Mouse (Mus musculus): ENCODE data around the gene Trmt1.

Gene Trmt1

DNA sequence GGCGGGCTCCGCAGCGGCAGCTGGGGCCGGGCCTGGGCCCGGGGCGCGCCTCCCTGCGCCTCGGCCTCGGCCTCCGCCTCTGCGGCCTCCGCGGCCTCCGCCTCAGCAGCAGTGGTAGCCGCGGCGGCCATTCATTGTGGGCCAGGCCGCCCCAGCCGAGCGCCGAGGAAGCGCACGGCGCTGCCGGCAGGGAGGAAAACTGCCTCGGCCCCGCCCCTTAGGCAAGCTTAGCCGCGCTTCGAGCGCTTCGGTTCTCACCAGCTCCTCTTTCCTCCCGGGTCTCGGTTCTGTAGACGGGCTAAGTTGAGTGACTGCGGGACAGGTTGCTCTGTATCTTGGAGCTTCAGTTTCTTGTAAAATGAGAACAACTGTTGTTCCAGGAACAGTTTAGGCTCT is 1.6 kb downstream of the Trmt1 start, which contains the start of gene Nacc1:
Gene Nacc1, minus strand, starts transcription at position 158 of the 396 bp plus-strand sequence.
- peak; percentile 91 to 96 for DNase-seq (ENCODE audit: inconsistent age in 2 of 2, low spot score in 1 of 2)

DNA sequence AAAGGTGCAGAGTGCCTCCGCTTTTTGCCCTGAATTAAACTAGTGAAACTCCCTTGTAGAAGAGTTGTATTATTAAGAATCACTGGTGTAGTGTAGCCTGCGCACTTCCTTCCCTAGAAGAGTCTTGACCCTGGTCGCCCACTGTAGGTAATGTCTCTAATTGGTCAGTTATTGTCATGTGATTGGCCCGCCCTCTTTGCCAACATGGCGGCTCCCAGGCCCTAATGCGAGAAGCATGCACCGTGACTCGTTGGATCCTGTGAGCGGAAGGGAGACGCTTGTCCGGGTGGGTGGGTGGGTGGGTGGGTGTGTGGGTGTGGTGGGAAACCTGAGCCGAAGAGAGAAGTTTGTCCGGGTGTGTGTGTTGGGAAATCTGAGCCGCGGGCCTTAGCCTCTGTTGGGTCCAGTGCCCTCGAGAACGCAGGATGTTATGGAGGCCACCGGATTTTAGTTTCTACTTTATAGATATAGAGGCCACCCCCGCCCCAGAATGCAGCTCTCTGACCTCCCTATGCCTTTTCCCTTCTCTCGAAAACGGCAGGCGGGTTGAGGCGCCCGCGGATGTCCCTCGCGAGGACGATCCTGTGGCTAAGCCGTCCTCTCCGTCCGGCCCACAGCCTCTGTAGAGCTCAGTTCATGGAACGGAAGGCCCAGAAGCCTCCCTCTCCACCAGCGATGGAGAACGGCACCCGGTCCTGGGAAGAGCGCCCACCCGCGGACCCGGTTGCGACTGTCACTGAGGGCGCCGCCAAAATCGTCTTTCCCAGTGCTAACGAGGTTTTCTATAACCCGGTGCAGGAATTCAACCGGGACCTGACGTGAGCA is 3.2 kb downstream of the Trmt1 start:
- peak; percentile 91 to 97 for DNase-seq (ENCODE audit: inconsistent age in 2 of 2, low spot score in 1 of 2)

DNA sequence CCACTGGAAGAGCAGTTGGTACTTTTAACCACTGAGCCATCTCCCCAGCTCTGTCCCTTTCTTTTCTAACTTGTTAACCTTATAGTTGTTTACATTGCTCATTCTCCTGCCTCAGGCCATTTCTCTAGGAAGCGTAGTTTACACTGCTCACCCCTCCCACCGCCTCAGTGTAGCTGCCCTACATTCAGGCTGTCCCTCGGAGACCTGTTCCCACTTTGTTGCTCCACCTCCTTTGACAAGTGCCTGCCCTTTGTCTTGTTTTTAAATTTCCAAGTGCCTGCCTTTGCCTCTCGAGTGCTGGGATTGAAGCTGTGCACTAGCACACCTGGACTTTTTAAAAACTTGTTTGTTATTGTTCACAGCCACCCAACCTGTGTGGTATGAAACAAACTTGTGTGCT is 7.2 kb downstream of the Trmt1 start:
- no peak for DNase-seq (ENCODE audit: inconsistent age in 2 of 2, low spot score in 1 of 2)

DNA sequence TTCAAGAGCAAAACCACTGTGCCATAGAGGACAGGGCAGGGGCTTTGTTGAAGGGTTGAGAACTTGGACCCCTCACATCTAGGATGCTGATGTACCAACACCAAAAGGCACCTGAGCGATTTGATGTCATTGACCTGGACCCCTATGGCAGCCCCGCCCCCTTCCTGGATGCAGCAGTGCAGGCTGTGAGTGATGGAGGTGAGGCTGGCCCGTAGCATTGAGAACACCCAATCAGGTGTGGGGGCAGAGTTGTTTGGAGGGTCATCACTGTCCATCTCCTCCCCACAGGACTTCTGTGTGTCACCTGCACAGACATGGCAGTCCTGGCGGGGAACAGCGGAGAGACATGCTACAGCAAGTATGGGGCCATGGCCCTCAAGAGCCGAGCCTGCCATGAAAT is 9.0 kb downstream of the Trmt1 start:
- DNase-seq (ENCODE audit: inconsistent age in 2 of 2, low spot score in 1 of 2): no peak

DNA sequence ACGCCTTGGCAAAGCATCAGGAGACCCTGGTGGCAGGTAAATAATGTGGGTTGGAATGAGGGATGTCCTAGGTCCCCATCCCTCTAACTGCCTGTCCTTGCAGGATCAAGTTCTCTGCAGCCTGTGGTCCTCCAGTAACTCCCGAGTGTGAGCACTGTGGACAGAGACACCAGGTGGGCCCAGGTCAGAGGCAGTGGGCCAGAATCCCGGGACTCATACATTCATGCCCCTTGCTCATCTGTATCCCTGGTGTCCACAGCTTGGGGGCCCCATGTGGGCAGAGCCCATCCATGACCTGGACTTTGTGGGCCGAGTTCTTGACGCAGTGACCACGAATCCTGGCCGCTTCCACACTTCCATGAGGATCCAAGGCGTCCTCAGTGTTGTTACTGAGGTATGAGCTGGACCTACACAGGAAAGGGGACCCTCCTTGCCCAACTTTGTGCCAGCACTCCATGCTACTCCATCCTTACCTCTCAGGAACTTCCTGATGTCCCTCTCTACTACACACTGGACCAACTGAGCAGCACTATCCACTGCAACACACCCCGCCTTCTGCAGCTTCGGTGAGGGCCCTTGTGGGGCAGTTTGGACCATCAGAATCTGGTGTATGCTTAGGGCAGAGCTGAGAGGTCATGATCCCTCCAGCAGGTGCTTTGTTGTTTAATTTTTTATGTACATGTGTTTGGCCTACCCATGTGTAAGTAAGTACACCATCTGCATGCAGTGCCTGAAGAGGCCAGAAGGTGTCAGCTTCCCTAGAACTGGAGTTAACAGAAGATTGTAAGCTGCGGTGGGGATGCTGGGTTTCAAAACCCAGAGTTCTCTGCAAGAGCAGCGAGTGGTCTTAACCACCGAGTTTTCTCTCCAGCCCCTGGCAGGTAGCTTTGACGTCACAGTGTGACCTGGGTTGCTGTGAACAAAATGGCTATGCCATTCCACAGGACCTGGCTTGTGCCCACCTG is 11.3 kb downstream of the Trmt1 start:
- no peak for DNase-seq (ENCODE audit: inconsistent age in 2 of 2, low spot score in 1 of 2)

DNA sequence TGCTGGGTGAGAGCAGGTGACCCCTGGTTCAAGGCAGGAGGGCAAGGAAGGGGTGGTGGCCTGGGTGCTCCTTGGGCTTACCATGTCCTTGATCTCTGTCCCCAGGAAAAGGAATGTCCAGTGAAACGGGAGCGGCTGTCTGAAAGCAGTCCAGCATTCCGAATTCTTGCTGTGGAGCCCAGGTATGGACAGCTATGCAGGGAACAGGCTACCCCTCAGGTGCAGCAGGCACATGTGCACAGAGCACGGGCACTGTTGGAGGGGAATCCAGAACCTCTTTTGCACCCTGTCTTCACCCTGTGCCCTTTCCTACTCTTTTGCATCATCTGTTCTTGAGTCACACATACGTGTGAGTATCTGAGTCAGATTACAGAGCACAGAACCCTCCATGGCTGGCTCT is 12.2 kb downstream of the Trmt1 start:
- DNase-seq (ENCODE audit: inconsistent age in 2 of 2, low spot score in 1 of 2): no peak

DNA sequence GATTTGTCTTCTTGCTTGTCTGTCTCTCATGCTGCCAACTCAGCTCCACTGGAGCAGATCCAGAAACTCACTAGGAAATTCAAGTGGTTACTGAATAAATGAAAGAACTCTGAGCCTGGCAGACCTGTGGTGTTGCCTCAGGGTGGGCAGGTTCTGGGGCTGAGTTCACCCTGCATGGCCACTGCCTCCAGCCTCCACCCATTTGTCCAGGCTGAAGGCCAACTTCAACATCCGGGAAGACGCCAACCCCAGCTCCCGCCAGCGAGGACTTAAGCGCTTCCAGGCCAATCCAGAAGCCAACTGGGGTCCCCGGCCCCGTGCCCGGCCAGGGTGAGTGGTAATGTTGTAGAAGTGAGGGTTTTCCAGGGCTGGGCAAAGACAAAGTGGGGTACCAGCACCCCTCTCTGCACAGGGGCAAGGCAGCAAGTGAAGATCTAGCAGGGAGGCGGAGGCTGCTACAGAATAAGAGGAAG is 12.9 kb downstream of the Trmt1 start:
- peak in 1 of 2 experiments; percentile 80 for DNase-seq (ENCODE audit: inconsistent age in 2 of 2, low spot score in 1 of 2)

DNA sequence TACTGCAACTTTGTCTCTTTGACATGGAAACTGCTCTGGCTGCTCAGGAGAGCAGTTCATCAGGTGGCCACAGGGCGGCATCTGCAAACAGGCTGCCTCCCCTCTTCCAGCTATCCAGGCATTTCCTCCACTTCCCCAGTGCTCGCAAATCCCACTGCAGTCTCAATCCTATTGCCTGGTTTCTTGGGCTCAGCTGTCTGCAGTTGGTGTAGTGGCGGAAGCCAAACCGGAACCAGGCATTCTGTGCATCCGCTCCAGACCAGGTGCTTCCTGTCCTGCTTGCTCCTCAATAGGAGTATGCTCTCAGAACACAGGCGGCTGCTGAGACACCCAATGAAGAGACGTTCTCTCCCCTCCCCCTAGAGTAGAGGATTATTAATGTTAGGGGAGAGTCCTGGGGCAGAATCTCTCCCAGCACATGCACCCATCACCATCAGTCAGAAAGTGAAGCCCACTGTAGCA is 13.8 kb downstream of the Trmt1 start:
- DNase-seq (ENCODE audit: inconsistent age in 2 of 2, low spot score in 1 of 2): peak; percentile 75 to 84

DNA sequence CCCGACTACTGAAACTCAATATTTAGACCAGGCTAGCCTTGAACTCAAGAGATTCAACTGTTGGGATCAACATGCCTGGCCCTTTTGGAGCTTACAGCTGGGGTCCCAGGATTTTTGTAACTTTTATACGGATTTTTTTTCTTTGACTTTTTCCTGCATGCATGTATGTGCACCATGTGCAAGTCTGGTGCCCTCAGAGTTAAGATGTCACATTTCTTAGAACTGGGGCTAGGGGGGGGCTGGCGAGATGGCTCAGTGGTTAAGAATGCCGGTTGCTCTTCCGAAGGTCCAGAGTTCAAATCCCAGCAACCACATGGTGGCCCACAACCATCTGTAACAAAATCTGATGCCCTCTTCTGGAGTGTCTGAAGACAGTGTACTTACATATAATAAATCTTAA is 14.4 kb downstream of the Trmt1 start:
- no peak for DNase-seq (ENCODE audit: inconsistent age in 2 of 2, low spot score in 1 of 2)

DNA sequence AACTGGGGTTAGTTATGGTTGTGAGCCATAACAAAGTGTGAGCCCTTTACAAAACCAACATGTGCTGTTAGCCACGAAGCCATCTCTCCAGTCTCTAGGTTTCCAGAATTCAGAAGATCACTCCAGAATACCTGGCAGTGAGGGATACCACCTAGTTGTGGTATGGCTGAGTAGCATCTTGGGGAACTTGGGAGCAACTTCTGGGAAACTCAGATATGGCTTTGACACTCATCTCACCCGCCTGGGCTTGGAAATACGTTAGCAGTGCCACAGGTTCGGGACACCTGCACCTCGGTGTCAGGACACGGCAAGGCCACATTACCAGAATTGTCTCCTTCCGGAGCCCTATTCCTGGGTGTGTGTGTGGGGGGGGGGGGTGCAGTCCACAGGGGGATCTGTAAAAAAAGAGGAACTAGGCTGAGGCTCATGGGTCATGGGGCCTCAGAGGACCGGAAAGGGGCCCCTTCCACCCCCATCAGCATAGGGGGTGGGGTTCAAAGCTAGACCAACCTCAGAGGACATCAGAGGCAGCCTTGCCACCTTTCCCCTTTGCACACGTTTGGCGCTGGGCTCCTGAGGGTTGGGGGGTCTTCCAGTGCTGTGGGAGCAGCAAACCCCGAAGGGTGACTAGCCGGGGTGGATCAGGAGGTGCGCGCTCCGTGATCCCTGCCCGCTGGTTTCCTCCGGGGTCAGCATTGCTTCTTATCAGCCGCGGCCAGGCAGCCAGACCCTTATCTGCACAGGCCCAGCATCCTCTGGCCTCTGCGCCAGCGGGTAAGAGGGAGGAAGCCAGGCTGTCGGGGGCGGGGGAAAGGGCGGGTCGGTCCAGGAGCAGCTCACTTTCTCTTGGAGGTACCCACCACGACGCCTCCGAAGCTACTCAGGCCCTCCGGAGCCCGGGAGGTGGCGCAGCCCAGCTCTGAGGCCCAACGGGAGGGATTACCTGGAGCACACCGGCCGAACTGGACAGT is 15.1 kb downstream of the Trmt1 start, which contains the start of gene Lyl1:
Gene Lyl1, plus strand, starts transcription at position 517 of the 971 bp plus-strand sequence.
- DNase-seq (ENCODE audit: inconsistent age in 2 of 2, low spot score in 1 of 2): peak; percentile 71 to 86

DNA sequence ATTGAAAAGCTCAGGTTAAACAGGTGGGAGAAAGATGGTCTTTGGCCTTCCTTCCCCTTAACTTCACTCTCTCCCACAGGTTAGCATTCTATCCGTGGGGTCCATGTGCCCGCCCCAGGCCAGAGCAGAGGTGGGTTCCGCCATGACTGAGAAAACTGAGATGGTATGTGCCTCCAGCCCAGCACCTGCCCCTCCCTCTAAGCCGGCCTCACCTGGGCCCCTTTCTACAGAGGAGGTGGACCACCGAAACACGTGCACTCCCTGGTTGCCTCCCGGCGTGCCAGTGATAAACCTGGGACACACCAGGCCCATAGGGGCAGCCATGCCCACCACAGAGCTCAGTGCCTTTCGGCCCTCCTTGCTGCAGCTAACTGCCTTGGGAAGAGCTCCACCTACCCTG is 16.5 kb downstream of the Trmt1 start:
- DNase-seq (ENCODE audit: inconsistent age in 2 of 2, low spot score in 1 of 2): no peak

DNA sequence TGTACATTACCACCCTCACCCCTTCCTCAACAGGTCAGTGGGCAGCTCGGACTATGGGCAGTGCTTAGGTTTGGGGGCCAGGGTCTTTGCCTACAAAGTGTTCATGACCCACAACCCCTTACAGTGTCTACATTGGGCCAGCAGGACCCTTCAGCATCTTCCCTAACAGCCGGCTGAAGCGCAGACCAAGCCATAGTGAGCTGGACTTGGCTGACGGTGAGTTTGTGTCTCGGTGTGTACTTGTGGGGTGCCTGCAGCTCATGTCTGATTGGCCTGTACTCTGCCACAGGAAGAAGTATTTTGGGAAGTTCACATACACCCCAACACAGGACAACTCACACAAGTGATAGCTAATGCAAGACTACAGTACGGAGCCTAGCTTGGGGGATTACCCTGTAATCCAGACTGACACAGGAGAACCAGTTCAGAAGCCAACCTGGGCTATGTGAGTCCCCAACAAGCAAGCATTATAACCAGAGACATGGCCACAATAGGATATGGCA is 16.9 kb downstream of the Trmt1 start:
- DNase-seq (ENCODE audit: inconsistent age in 2 of 2, low spot score in 1 of 2): no peak

DNA sequence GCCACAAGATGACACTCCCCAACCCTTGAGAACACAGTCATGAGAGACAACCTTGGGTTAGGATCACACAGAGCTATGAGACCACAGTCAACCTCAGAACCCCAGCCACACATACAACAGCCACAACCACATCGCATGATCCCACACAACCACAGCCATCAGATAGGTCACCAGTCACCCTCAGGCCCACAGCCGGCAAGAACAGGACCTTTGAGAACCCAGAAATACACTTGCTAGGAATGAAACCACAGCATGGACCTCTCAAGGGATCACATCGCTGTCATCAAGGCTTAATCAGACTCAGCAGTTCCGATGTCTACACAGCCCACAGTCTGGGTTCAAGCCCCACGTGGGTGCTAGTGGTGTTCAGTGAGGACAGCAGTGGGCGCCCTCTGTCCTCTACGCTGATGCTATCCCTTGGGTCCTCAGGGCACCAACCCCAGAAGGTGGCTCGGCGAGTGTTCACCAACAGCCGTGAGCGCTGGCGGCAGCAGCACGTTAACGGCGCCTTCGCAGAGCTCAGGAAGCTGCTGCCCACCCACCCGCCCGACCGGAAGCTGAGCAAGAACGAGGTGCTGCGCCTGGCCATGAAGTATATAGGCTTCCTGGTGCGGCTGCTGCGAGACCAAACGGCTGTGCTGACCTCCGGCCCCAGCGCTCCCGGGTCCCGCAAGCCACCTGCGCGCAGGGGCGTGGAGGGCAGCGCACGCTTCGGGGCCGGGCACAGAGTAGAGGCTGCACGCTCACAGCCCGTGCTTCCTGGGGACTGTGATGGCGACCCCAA is 17.6 kb downstream of the Trmt1 start:
- DNase-seq (ENCODE audit: inconsistent age in 2 of 2, low spot score in 1 of 2): no peak

DNA sequence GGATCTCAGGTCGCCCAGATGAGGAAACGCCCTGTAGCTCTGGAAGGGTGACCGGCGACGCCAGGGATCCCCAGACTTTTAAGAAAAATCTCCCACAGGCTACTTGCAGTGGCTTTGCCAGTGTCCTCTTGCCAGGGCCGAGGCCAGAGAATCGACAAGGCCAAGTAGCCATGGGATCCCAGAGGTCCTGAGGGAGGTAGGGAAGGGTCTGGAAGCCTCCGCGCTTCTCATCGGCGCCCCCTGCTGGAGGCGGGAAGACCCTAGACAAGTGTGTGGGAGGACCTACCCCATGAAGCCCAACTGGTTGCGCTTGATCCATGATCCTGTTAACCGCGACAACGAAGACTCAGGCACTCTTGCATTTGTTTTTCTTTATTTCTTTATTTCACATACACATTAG is 18.2 kb downstream of the Trmt1 start:
- DNase-seq (ENCODE audit: inconsistent age in 2 of 2, low spot score in 1 of 2): peak; percentile 78 to 92

DNA sequence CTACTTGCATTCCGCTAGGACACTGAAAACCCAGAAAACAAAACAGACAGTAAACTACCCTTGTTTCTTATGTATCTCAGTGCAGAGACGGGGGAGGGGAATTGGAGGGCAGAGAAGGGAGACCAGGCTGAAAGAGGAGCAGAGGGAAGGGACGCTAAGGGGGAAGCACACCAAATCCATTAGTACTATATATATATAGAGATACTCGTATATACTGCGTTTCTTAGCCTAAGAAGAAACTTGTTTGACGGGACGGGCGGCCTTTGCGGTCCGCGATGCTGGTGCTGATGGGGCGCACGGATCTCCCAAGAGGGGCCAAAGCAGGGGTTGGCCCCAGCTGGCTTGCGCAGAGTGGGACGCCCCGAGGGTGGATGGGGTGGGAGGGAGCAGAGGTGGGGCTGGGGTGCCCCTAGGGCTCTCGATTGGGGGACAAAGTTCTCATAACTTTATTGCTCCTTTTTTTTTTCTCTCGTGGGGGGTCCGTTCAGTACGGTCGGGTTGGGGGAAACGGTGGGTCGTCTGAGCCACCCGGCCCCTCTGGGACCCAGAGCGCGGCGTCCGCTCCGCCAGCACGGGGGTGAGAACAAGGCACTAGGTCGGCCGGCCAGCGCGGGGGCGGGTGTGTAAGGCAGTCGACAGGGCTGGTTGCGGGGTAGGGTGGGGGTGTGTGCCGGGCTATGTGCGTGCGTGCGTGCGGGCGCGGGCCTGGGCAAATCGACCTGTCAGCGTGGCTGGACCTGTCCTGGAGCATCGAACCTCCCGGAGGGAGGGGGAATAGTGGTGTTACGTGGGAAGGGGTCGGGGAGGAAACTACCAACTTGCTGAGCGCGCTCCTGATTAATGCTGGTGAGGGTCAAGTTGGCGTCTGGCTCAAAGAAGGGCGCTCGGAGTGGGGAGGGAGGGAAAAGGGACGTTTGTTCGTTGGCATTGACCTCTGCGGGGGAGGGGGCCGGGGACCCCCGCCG is 19.0 kb downstream of the Trmt1 start:
- peak in 1 of 2 experiments; percentile 59 for DNase-seq (ENCODE audit: inconsistent age in 2 of 2, low spot score in 1 of 2)

DNA sequence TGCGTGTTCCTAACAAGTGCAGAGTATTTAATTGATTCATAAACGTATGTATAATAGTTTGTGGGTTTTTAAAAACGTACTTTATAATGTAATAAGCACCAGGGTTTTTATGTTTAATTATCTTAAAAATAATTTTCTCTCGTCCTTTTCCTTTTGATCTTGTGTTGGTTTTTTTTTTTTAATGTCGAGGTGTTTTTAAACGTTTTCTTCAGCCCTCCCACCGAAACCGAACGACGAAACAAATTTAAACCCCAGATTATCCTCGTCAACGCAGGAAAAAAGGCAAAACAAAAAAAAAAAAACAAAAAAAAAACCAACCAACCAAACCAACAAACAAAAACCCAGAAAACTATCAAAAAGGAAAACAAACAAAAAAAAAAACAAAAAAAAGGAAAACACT is 19.9 kb downstream of the Trmt1 start:
- DNase-seq (ENCODE audit: inconsistent age in 2 of 2, low spot score in 1 of 2): no peak

DNA sequence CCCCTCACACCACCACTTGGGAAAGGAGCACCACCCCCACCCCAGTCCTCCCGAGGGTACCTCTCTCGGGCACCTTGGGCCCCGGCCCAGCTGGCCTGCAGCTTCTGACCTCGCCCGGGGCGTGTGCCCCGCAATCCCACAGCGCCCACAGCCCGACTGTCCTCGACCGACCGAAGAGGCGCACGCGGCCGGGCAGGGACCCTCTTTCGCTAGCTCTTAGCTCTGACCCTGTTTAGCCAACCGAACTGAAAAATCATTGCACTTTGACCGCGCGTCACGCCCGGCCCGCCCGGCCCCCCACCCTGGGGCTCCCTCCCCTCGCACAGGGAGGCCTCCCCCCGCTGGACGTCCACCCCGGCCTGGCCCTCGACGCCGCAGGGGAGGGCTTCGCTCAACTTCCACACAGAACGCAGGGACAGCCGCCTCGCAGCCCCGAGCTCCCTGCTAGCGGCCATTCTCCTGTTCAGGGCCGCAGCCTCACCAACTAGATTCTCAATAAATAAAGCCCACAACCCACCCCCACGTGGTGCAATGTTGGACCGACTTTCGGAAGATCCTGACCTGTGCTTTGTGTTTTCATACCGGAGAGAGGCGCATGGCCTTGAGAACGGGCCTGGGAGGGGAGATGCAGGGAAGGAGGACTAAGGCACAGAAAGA is 20.6 kb downstream of the Trmt1 start:
- peak in 1 of 2 experiments; percentile 76 for DNase-seq (ENCODE audit: inconsistent age in 2 of 2, low spot score in 1 of 2)

All from adrenal gland, adult (tissue).